8 mouse cellular contexts compared by ENCODE assay signal in the genomic region with DNA sequence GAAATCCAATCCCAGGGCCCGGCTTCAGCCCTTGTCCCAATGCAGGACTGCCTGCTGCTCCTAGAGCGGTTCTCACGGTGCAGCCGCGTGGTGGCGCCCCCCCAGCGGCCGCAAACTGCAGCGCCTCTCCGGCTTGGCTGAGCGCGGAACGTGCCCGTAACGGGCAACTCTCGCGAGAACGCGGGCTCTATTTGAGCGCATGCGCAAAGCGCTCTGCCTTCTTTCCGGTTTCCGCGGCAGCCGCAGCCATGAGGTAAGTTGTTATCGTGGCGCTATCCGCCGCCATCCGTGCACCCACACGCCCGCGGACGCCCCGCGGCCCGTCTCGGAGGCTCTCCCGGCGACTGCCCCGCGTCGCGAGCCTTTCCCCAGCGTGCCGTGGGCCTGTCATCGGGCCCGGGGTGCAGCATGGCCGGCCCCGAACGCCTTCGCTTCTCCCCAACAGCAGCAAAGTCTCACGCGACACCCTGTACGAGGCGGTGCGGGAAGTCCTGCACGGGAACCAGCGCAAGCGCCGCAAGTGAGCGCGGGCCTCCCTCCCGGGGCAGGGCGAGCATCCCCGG. TPM values are rescaled to one million over a fixed set of nuclear protein-coding genes. Genes with fewer than 3 reads are reported as not detected.
DNase-seq lines count a peak whose midpoint lies in the region; ATAC-seq and TF ChIP-seq lines count a peak whose summit lies in the region.

TSS of gene Rpl10a (plus strand) at position 106 of the 563 bp plus-strand sequence.

- no peaks in the 10 kb centered on the region for H3K27me3 ChIP-seq in embryonic facial prominence, embryonic 14.5 days (replicated peaks; ENCODE audit: control insufficient read depth, insufficient read depth, low read length)
- H3K27me3 ChIP-seq in limb, embryonic 14.5 days (ENCODE audit: control insufficient read depth, insufficient read depth, low read length) = no peaks in the 10 kb centered on the region
- no peaks in the 10 kb centered on the region for H3K27me3 ChIP-seq in midbrain, postnatal 0 days (ENCODE audit: insufficient read depth, low read length)

- peak within 1 kb of the TSS; percentile 85 for H3K4me2 ChIP-seq in embryonic facial prominence, embryonic 14.5 days (ENCODE audit: low read depth, low read length)
- peak within 1 kb of the TSS; percentile 90 for H3K4me2 ChIP-seq in limb, embryonic 14.5 days (replicated peaks; ENCODE audit: low read depth, low read length, severe bottlenecking)
- peak within 1 kb of the TSS; percentile 93 for H3K4me2 ChIP-seq in midbrain, postnatal 0 days (ENCODE audit: low read depth, low read length, poor library complexity, severe bottlenecking)

- peak; percentile 91 for TF ChIP-seq CTCF in midbrain, postnatal 0 days (IDR thresholded peaks at IDR 0.05)

- ATAC-seq in embryonic facial prominence, embryonic 14.5 days (ENCODE audit: low read depth) = peak; percentile 91
- ATAC-seq in limb, embryonic 14.5 days (ENCODE audit: low FRiP score, low read depth) = peak; percentile 88
- ATAC-seq in midbrain, postnatal 0 days (ENCODE audit: low FRiP score) = peak; percentile 89

- H3K27ac ChIP-seq in embryonic facial prominence, embryonic 14.5 days (replicated peaks; ENCODE audit: low read depth, low read length) = peak within 1 kb of the TSS; percentile 98
- H3K27ac ChIP-seq in limb, embryonic 14.5 days (replicated peaks; ENCODE audit: low read depth, low read length) = peak within 1 kb of the TSS; percentile 97
- peak within 1 kb of the TSS; percentile 88 for H3K27ac ChIP-seq in midbrain, postnatal 0 days (ENCODE audit: low read depth, low read length)

- H3K9ac ChIP-seq in embryonic facial prominence, embryonic 14.5 days (ENCODE audit: low read depth, low read length) = peak within 1 kb of the TSS; percentile 98
- H3K9ac ChIP-seq in limb, embryonic 14.5 days (ENCODE audit: low read depth, low read length, severe bottlenecking) = peak within 1 kb of the TSS; percentile 97
- H3K9ac ChIP-seq in midbrain, postnatal 0 days (replicated peaks; ENCODE audit: low read length, poor library complexity, severe bottlenecking) = peak within 1 kb of the TSS; percentile 89

- DNase-seq in 3134 (ENCODE audit: extremely low read depth, insufficient read length, low spot score) = peak; percentile 96
- DNase-seq in adrenal gland, postnatal 4 days (ENCODE audit: low spot score in 2 of 2) = peak; percentile 90 to 99
- peak; percentile 97 for DNase-seq in embryonic facial prominence, embryonic 14.5 days (ENCODE audit: low spot score)
- peak; percentile 95 for DNase-seq in heart, adult 8-10 months (ENCODE audit: low spot score)
- DNase-seq in kidney, adult 9 months = peak; percentile 97
- peak; percentile 97 for DNase-seq in limb, embryonic 14.5 days (ENCODE audit: low spot score)
- DNase-seq in midbrain, postnatal 0 days (ENCODE audit: low spot score) = peak; percentile 98
- peak; percentile 97 to 98 for DNase-seq in spleen, postnatal 14 days (ENCODE audit: low spot score in 2 of 2)

- H3K36me3 ChIP-seq in embryonic facial prominence, embryonic 14.5 days (ENCODE audit: control insufficient read depth, insufficient read depth, low read length) = peaks cover 63% of the 10 kb centered on the region
- H3K36me3 ChIP-seq in limb, embryonic 14.5 days (ENCODE audit: control insufficient read depth, insufficient read depth, low read length) = peaks cover 51% of the 10 kb centered on the region
- H3K36me3 ChIP-seq in midbrain, postnatal 0 days (ENCODE audit: insufficient read depth, low read length) = peaks cover 18% of the 10 kb centered on the region; the same call in 1 of the 2 replicates

- 0% methylated on average over 20 of the region's 67 CpGs for WGBS in embryonic facial prominence, embryonic 14.5 days
- WGBS in limb, embryonic 14.5 days = under 1% methylated on average over 53 of the region's 67 CpGs
- WGBS in midbrain, postnatal 0 days = under 1% methylated on average over 53 of the region's 67 CpGs

- peaks cover 20% of the 10 kb centered on the region for H3K4me1 ChIP-seq in embryonic facial prominence, embryonic 14.5 days (ENCODE audit: control insufficient read depth, insufficient read depth, low read length)
- peaks cover 22% of the 10 kb centered on the region for H3K4me1 ChIP-seq in limb, embryonic 14.5 days (ENCODE audit: control insufficient read depth, insufficient read depth, low read length)
- peaks cover 7% of the 10 kb centered on the region; the same call in 1 of the 2 replicates for H3K4me1 ChIP-seq in midbrain, postnatal 0 days (ENCODE audit: insufficient read depth, low read length)

- peak; percentile 97 for TF ChIP-seq POLR2A in limb, embryonic 14.5 days (IDR thresholded peaks at IDR 0.05; ENCODE audit: borderline replicate concordance, extremely low read depth, insufficient read depth, insufficient read length)

- H3K4me3 ChIP-seq in embryonic facial prominence, embryonic 14.5 days (ENCODE audit: low read depth, low read length) = peak within 1 kb of the TSS; percentile 85
- peak within 1 kb of the TSS; percentile 85 for H3K4me3 ChIP-seq in limb, embryonic 14.5 days (replicated peaks; ENCODE audit: low read length)
- peak within 1 kb of the TSS; percentile 59 for H3K4me3 ChIP-seq in midbrain, postnatal 0 days (ENCODE audit: low read depth, low read length)

- H3K9me3 ChIP-seq in embryonic facial prominence, embryonic 14.5 days (ENCODE audit: control insufficient read depth, low read length) = no peaks in the 10 kb centered on the region
- no peaks in the 10 kb centered on the region; the same call in 1 of the 2 replicates for H3K9me3 ChIP-seq in limb, embryonic 14.5 days (ENCODE audit: control insufficient read depth, low read length)
- no peaks in the 10 kb centered on the region for H3K9me3 ChIP-seq in midbrain, postnatal 0 days (ENCODE audit: low read length)

RNA-seq across cellular contexts. Expression of gene Rpl10a, which starts in this region (rescaled TPM):
- total RNA-seq in adrenal gland, postnatal 4 days (2021) = 1,000 to 10,000 TPM; 1,198 to 1,213 TPM
- 800 and 852 TPM in 2 replicates for polyA plus RNA-seq in embryonic facial prominence, embryonic 14.5 days (2014; fragmentation: Nextera tagmentation; extraction: Ambion mirVana)
- total RNA-seq in heart, adult 8-10 months (2022) = 100 to 1,000 TPM; 377 to 423 (median 382) TPM
- 3,249 and 4,469 TPM in 2 replicates for polyA plus RNA-seq in limb, embryonic 14.5 days (2012; rRNA removed)
- 810 and 905 TPM in 2 replicates for polyA plus RNA-seq in limb, embryonic 14.5 days (2014; fragmentation: Nextera tagmentation; extraction: Ambion mirVana)
- total RNA-seq in midbrain, postnatal 0 days (2014; rRNA removed) = 810 and 1,016 TPM in 2 replicates
- polyA plus RNA-seq in midbrain, postnatal 0 days (2015; fragmentation: Nextera tagmentation; extraction: Ambion mirVana) = 347 and 365 TPM in 2 replicates

Comparison
In these comparisons a context has a peak if more than half of its experiments do, and no peak if none do; other contexts are left out.
1. Peak in every context shown above with its lines: DNase-seq, ATAC-seq, H3K4me3 ChIP-seq and H3K27ac ChIP-seq.